Mouse (Mus musculus) neural tube, embryonic 12.5 days (tissue): ENCODE results near the gene C87499. TPM values are rescaled to one million over a fixed set of nuclear protein-coding genes. Genes with fewer than 3 reads are reported as not detected.

Experiments
- polyA plus RNA-seq: library from polyadenylated mRNA; unstranded; fragments of >200 nt; fragmentation: Nextera tagmentation; extraction: Ambion mirVana; gene quantifications from 2 replicates; pipeline ENCODE4 v1.2.1, GENCODE M21; 2016

C87499 gene
- polyA plus RNA-seq, 1 experiment from 2014 or later: not detected

Other genes with a start within 250 kb of the C87499 start
- 2.6 and 3.8 TPM in 2 replicates for gene Hacd4, start 195.5 kb downstream of the C87499 start, polyA plus RNA-seq
- gene Ifnb1, start 111.6 kb downstream of the C87499 start, polyA plus RNA-seq: not detected in 2 replicates
- gene Ifna15, start 76.2 kb downstream of the C87499 start, polyA plus RNA-seq: not detected in 2 replicates
- not detected in 2 replicates for gene Ifna14, start 62.6 kb downstream of the C87499 start, polyA plus RNA-seq
- gene Ifna9, start 42.0 kb downstream of the C87499 start, polyA plus RNA-seq: not detected in 2 replicates
- not detected in 2 replicates for gene Ifna12, start 31.0 kb downstream of the C87499 start, polyA plus RNA-seq
- gene Ifna13, start 10.0 kb upstream of the C87499 start, polyA plus RNA-seq: not detected in 2 replicates
- not detected in 2 replicates for gene Ifna16, start 42.5 kb upstream of the C87499 start, polyA plus RNA-seq
- gene Ifna2, start 49.5 kb upstream of the C87499 start, polyA plus RNA-seq: not detected in 2 replicates
- gene Ifnab, start 56.9 kb upstream of the C87499 start, polyA plus RNA-seq: not detected in 2 replicates
- 1.6 and 2.0 TPM in 2 replicates for gene Gm26566, start 87.4 kb upstream of the C87499 start, polyA plus RNA-seq
- gene Klhl9, start 88.1 kb upstream of the C87499 start, polyA plus RNA-seq: 127 and 132 TPM in 2 replicates
- not detected in 2 replicates for gene Gm13271, start 120.5 kb upstream of the C87499 start, polyA plus RNA-seq
- gene Gm13283, start 125.7 kb upstream of the C87499 start, polyA plus RNA-seq: 0.32 and 0.46 TPM in 2 replicates
- gene Gm13290, start 139.4 kb upstream of the C87499 start, polyA plus RNA-seq: 0.22 TPM in 1 of 2 replicates, not detected in the other
- gene Gm13289, start 142.5 kb upstream of the C87499 start, polyA plus RNA-seq: not detected in 2 replicates
- not detected in 2 replicates for gene Gm13272, start 145.4 kb upstream of the C87499 start, polyA plus RNA-seq
- not detected in 2 replicates for gene Ifnz, start 147.7 kb upstream of the C87499 start, polyA plus RNA-seq
- not detected in 2 replicates for gene Gm13276, start 151.3 kb upstream of the C87499 start, polyA plus RNA-seq
- gene Gm13277, start 154.2 kb upstream of the C87499 start, polyA plus RNA-seq: not detected in 2 replicates
- gene Gm13278, start 157.1 kb upstream of the C87499 start, polyA plus RNA-seq: not detected in 2 replicates
- not detected in 2 replicates for gene Gm13275, start 160.1 kb upstream of the C87499 start, polyA plus RNA-seq
- gene Gm13279, start 163.0 kb upstream of the C87499 start, polyA plus RNA-seq: not detected in 2 replicates
- 0.58 and 0.77 TPM in 2 replicates for gene Gm13285, start 165.3 kb upstream of the C87499 start, polyA plus RNA-seq
- not detected in 2 replicates for gene Gm13287, start 168.8 kb upstream of the C87499 start, polyA plus RNA-seq
- not detected in 2 replicates for gene Gm13288, start 171.1 kb upstream of the C87499 start, polyA plus RNA-seq
- gene Ifna7, start 181.8 kb upstream of the C87499 start, polyA plus RNA-seq: not detected in 2 replicates
- not detected in 2 replicates for gene Ifna11, start 185.5 kb upstream of the C87499 start, polyA plus RNA-seq
- not detected in 2 replicates for gene Ifna6, start 193.0 kb upstream of the C87499 start, polyA plus RNA-seq
- not detected in 2 replicates for gene Ifna5, start 201.1 kb upstream of the C87499 start, polyA plus RNA-seq
- gene Ifna4, start 207.4 kb upstream of the C87499 start, polyA plus RNA-seq: not detected in 2 replicates
- gene Ifna1, start 215.7 kb upstream of the C87499 start, polyA plus RNA-seq: not detected in 2 replicates
- not detected in 2 replicates for gene Ifne, start 245.8 kb upstream of the C87499 start, polyA plus RNA-seq